Comparison of ENCODE assay signal across 7 mouse cellular contexts in genomic region chr1:178405445-178405911, GRCm38 (mm10). TPM values are rescaled to one million over a fixed set of nuclear protein-coding genes. Genes with fewer than 3 reads are reported as not detected.
DNase-seq lines count a peak whose midpoint lies in the region; ATAC-seq lines count a peak whose summit lies in the region.

No protein-coding gene starts in this region.

- H3K4me3 ChIP-seq in limb, embryonic 10.5 days = peak overlapping the region; percentile 70
- peak overlapping the region; percentile 64 for H3K4me3 ChIP-seq in midbrain, embryonic 13.5 days (replicated peaks)

- peak overlapping the region; percentile 65 for H3K4me2 ChIP-seq in midbrain, embryonic 13.5 days (replicated peaks)

- no peaks in the 10 kb centered on the region for H3K36me3 ChIP-seq in limb, embryonic 10.5 days
- no peaks in the 10 kb centered on the region for H3K36me3 ChIP-seq in midbrain, embryonic 13.5 days

- 1% methylated on average over 23 of the region's 23 CpGs for WGBS in limb, embryonic 10.5 days
- under 1% methylated on average over 23 of the region's 23 CpGs for WGBS in midbrain, embryonic 13.5 days

- H3K27ac ChIP-seq in limb, embryonic 10.5 days = peak overlapping the region; percentile 99
- H3K27ac ChIP-seq in midbrain, embryonic 13.5 days = peak overlapping the region; percentile 100

- no peaks in the 10 kb centered on the region for H3K27me3 ChIP-seq in limb, embryonic 10.5 days (ENCODE audit: low read depth, poor library complexity, severe bottlenecking)
- no peaks in the 10 kb centered on the region for H3K27me3 ChIP-seq in midbrain, embryonic 13.5 days

- peak; percentile 77 for ATAC-seq in granulocyte monocyte progenitor cell, adult 5-6 weeks (replicated peaks; ENCODE audit: poor library complexity, severe bottlenecking)
- ATAC-seq in midbrain, embryonic 13.5 days = peak; percentile 89

- DNase-seq in adrenal gland, adult 8-10 months = peak; percentile 82
- peak; percentile 86 for DNase-seq in embryo, embryonic 9.5 days (ENCODE audit: extremely low spot score)
- peak; percentile 83 for DNase-seq in kidney, adult 11 months
- DNase-seq in limb, embryonic 10.5 days (ENCODE audit: low spot score) = peak; percentile 83
- peak; percentile 55 for DNase-seq in spleen, adult 12 weeks (ENCODE audit: low spot score)

- H3K9ac ChIP-seq in midbrain, embryonic 13.5 days (replicated peaks) = peak overlapping the region; percentile 88

- H3K4me1 ChIP-seq in limb, embryonic 10.5 days = peaks cover 8% of the 10 kb centered on the region; the same call in 1 of the 2 replicates
- H3K4me1 ChIP-seq in midbrain, embryonic 13.5 days (replicated peaks) = no peaks in the 10 kb centered on the region

- no peaks in the 10 kb centered on the region for H3K9me3 ChIP-seq in limb, embryonic 10.5 days (replicated peaks)
- H3K9me3 ChIP-seq in midbrain, embryonic 13.5 days = no peaks in the 10 kb centered on the region

RNA-seq across cellular contexts. Expression of gene Efcab2, which starts 0.4 kb away (rescaled TPM):
- 1 to 10 TPM; 3.4 to 5.2 (median 4.1) TPM for total RNA-seq in adrenal gland, adult 8-10 months (2022)
- total RNA-seq in granulocyte monocyte progenitor cell, adult 5-6 weeks (2014; fragmentation: Nextera tagmentation) = 3.1 TPM in 2 replicates
- 2.3 and 4.0 TPM in 2 replicates for total RNA-seq in granulocyte monocyte progenitor cell, adult 5-6 weeks (2017)
- polyA plus RNA-seq in limb, embryonic 10.5 days (2016; fragmentation: Nextera tagmentation; extraction: Ambion mirVana) = 4.0 and 4.6 TPM in 2 replicates
- polyA plus RNA-seq in midbrain, embryonic 13.5 days (2015; fragmentation: Nextera tagmentation; extraction: Ambion mirVana) = 8.8 and 9.0 TPM in 2 replicates

Comparison
In these comparisons a context has a peak if more than half of its experiments do, and no peak if none do; other contexts are left out.
1. Peak in every context shown above with its lines: DNase-seq, ATAC-seq, H3K4me3 ChIP-seq and H3K27ac ChIP-seq.